Mouse (Mus musculus): ENCODE measurements at regions not wholly inside any gene's neighbourhood (a gene's known extent, or its start where the extent isn't known, plus 50 kb on each side); places are given as distances from the start of the nearest gene placed in this dataset.

DNA sequence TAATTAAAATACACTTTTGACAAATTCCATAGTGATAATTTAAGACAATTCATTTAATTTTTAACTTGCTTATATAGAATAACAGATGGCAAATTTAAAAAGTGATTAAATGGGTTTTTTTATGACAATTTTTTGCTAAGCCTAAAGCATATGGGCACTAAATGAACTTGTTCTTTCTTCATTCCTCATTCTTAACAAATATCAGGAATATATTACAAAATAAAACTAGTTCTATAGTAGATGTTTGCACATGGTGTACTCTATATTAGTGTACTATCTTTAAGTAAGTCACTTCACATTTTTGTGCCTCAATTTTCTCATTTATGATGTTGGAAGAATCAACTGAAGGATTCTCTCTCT lies 264.6 kb downstream of the Rdh14 start:
- TF ChIP-seq CTCF (conservative IDR thresholded peaks at IDR 0.05; ENCODE audit: low read length) (no peak), NANOG (IDR thresholded peaks at IDR 0.05; ENCODE audit: borderline replicate concordance, low read length) (no peak), POU5F1 (IDR thresholded peaks at IDR 0.05; ENCODE audit: borderline replicate concordance, low read length) (no peak)

Measured in E14TG2a.4 (cell line).